Mouse (Mus musculus): Measurements from ENCODE around the gene Hsd17b12. TPM values are rescaled to one million over a fixed set of nuclear protein-coding genes. Genes with fewer than 3 reads are reported as not detected.

The Hsd17b12 gene
- 35.6 TPM for total RNA-seq (2023)

DNA sequence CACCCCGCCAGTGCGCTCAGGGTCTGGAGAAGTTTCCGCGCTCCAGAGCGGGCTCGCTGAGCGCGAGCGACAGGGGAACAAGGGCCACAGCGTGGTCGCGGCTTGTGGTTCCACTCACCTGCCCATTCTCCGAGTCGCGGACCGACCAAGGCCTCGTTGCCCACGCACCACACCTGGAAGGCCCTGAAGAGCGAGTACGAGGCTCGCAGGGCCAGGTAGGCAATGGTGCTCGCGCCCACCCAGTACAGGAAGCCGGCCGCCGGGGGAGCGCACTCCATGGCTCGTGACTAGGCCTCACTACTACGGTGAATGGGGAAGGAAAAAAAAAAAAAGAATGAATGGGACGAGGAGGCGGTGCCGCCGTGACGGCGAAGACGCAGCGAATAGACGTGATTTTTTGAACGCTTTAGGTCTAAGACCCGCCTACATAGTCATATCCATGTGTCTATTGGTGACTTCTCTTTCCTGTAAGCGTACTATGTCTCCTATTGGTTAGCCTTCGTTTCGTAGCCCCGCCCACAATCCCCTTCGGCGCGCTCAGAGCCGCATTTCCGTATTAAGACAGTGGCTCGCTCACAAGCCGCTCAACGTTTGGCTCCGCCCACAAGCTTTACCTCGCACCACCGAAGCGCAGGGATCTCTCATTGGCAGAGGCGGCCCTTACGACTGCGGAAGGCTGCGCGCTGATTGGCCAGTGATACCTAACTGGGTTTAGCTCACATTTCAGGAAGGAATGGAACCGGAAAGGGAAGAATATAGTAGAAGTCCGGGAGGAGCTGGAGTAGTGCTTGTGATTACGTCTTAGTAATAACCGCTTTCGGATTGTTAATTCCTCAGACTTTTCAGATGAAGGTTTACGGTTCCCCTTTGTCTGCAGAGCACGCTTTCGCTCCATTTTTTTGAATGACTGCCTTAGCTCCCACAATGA, at the start of gene Hsd17b12:
Gene Hsd17b12 (minus strand): TSS at position 373 of the 928 bp plus-strand sequence.

DNA sequence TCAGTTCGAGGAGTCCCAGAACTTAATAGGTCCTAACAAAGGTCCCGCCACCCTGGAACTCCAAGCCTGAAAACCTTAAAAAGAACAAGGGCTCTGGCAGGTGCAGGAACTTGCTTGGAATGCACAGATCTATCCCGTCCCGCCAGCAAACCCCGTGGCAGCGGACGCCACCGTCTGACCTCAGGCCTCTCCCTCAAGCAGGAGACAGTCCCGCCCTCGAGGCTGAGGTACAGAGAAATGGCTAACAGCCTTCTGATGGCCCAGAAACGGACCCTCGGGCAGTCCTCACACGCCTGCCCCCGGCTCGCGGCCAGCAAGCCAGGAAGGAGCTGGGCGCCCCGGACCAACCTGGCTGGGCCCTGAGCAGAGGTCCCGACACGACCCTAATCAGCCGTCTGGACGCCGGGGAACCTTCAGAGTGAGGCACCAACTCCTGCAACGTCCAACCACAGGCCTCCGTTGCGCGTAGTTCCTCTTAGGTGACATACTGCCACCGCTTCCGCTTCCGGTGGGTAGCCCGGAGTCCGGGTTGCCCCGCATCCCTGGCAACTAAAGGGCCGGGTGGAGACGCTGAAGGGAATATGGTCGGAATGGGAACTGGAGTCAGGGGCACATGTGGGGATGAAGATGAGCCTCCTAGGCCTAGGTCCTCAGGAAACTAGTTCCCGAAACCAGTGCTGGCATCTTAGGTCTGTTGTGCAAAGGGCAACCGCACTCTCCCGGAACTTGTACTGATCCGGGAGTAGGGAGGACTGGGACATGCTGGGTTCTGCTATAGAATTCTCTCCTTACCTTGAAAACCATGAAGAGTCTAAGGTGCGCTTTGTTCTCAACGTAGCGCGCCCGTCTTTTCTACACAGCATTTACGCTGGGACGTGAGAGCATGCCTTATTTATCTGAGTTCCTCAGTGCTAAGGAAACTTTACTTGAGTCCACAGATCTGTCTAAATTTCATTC, 147.2 kb downstream of the Hsd17b12 start, which contains the start of gene Alkbh3:
Gene Alkbh3 (minus strand): TSS at position 473 of the 957 bp plus-strand sequence.

DNA sequence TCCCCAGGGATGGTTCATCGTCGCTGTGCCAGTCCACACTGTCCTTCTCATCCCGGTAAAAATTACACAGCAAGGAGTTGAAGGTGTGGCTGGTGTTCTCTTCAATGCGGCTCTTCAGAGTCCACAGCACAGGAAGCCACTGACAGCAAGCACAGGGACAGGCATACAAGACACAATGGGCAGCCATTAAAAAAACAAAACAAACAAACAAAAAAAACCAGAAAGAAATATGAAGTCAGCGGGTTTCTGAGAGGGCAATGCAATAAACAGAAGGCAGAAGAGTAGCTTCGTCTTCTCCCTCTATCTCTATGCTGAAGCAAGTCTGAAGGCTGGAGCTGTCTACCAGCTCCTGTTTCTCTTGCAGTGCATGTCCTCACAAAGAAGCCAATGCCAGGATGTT, 161.5 kb downstream of the Hsd17b12 start, which contains the start of gene Gm27027:
Gene Gm27027 (minus strand): TSS at position 101 of the 400 bp plus-strand sequence.

Other genes with a start within 250 kb of the Hsd17b12 start
- gene Gm13889, start 200.8 kb downstream of the Hsd17b12 start, total RNA-seq (2023), result 1.2 TPM
- not detected for gene Gm27027, start 161.6 kb downstream of the Hsd17b12 start, total RNA-seq (2023)
- gene Alkbh3, start 147.2 kb downstream of the Hsd17b12 start, total RNA-seq (2023), result 68.4 TPM
- 49.2 TPM for gene Ttc17, start 248.7 kb upstream of the Hsd17b12 start, total RNA-seq (2023)